Mouse (Mus musculus) hindlimb bud, embryonic 11.5 days (tissue): ENCODE measurements around the gene Prr3.
"Not testable (repeated sequence)": the region's sequence is repeated elsewhere in the genome, so short reads cannot be mapped to it uniquely, and the experiment has no call there.

Source experiments
- DNase-seq: peaks from one replicate; pipeline ENCODE4 v3.0.0-alpha.2; 2012; ENCODE audit warnings: low read depth, low spot score; ENCODE audit errors: extremely low spot score

The Prr3 gene

DNA sequence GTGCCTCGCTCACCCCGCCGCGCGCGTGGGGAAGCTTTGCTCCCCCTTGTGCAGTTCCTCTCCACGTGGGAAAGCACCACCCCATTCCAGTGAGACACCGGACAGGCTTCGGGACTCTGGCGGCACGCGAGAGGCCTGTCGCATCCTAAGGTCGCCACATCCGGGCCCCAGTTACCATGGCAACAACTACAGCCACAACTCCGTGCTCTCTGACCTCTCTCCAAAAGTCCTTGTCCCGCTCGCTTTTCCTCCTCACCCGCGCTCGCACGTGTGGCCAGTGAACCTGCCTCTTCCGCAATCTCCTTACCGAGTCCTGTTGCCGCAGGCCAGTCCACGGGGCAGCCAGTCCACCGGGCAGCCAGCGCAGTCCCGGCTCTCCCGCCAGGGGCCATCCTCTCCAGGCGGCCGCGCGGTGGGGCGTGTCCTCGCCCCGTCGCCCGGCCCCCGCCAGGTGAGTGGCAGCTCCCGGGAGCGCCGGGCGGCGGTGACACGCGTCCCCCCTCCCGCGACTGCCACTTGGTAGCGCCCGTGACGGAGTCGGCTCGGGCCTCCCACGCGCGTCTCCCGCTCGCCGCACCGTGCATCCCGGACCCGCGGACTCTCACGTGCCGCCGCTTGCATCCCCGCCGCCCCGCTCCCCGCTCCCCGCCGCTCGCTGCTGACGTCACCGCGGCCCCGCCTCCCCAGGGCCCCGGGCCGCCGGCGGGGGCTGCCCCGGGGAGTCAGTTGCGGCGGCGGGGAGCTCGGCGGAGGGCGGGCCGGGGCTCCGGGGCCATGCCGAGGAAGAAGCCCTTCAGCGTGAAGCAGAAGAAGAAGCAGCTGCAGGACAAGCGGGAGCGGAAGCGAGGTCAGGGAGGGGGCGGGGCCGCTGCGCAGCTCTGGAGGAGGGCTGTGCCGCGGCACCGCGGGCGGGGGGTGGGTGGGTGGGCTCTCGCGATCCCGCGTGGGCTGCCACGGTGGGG lies at the start of gene Prr3, which contains the start of gene Gnl1:
TSS of gene Prr3 (minus strand) at position 836 of the 962 bp plus-strand sequence.
TSS of gene Gnl1 (plus strand) at position 451 of the 962 bp plus-strand sequence.
- DNase-seq, result peak; percentile 77

- DNase-seq, result no peak
Measured at GRCm38 (mm10) chr17:36028879-36029619, 49.0 kb upstream of the Prr3 start.

- DNase-seq, result no peak
Measured at GRCm38 (mm10) chr17:36027663-36028062, 47.6 kb upstream of the Prr3 start.

DNA sequence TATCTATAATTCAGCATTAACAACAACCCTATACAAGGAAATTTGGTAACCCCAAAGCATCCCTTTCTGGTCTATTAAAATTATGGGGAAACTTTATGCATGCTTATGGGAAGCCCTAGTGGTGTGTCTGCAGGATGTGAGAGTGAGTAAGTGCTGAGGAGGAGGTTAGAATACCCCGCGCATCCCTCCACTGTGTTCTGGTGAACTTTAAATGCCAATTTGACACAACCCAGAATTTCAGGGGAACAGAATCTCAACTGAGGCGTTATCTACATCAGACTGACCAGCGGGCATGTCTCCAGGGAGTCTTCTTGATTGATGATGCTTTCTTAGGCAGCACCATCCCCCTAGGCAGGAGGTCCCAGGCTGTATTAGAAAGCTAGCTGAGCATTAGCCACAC lies 45.9 kb upstream of the Prr3 start:
- no peak for DNase-seq

GRCm38 (mm10) chr17:36025197-36025596 lies 45.2 kb upstream of the Prr3 start:
- no peak for DNase-seq

- DNase-seq, result no peak
Measured at GRCm38 (mm10) chr17:36023710-36024654, 43.9 kb upstream of the Prr3 start.

GRCm38 (mm10) chr17:36022922-36023321 lies 42.9 kb upstream of the Prr3 start:
- no peak for DNase-seq

GRCm38 (mm10) chr17:36022098-36022497 lies 42.1 kb upstream of the Prr3 start:
- no peak for DNase-seq

DNA sequence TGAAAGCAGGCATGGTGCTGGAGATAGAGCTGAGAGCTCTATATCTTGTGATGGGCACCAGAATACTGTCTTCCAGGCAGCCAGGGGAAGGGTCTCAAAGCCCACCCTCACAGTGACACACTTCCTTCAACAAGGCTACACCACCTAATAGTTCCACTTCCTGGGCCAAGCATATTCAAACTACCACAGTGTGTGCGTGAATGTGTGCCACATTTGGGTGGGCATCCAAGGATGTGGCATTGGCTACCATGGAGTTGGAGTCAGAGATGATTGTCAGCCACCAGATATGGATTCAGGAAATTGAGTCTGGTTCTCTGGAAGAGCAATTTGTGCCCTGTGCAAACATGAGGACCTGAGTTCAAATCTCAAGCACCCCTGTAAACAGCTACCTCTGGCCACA lies 41.3 kb upstream of the Prr3 start:
- no peak for DNase-seq

DNA sequence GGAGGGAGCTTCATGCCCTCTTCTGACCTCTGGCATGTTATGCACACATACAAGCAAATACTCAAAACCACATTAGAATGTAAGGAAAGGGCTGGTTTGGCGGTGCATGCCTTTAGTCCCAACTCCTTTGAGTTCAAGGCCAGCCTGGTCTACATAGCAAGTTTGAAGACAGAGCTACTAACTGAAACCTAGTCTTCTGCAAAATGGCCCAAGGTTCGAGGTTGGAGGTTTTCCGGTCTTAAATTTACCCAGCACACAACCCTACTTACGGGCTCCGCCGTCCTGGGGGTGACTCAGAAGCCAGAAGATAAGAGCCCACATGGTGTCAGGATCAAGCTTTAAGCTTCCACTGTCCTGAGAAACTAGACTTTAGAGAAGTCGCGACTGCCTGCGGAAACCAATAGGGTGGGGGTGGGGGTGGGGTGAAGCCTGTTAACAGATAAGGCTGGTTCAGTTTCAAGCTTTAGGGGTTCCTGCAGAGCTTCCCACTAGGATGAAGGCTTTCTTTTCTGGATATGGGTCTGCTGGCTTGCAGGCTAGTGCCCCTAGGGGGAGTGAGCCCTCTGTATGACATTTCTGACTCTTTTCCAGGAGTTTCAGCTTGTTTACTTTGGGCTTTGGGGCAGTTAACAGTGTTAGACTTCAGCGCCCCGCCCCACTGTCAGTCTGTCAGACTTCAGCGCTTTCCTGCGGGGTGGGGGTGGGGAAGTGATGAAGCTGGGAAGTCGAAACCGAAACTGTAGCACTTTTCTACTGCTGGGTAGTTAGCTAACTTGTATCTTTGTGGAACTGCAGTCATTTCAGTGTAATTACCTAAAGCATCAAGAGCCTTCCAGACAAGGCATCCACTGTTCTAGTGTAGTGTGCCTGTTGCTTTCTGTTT lies 40.4 kb upstream of the Prr3 start, which contains the start of gene H2-T24:
TSS of gene H2-T24 (minus strand) at position 370 of the 883 bp plus-strand sequence.
- DNase-seq, result no peak

DNA sequence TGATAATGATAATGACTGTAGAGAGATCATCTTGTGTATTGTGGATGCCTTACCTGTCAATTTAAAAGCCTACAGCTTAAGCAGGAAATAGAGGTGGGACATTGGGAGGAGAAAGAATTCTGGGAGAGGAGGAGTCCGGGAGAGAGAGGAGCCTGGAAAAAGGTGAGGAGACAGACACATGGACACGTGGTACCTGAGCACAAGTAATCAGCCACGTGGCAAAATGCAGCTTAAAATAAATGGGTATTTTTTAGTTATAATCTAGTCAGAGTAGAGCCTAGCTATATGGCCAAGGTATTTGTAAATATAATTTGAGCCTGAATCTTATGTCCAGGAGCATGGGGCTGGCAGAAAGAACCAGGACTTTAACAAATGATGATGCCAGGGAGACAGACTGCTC lies 39.5 kb upstream of the Prr3 start:
- DNase-seq, result no peak

- DNase-seq, result no peak
Measured at GRCm38 (mm10) chr17:36018979-36019378, 38.9 kb upstream of the Prr3 start.

DNA sequence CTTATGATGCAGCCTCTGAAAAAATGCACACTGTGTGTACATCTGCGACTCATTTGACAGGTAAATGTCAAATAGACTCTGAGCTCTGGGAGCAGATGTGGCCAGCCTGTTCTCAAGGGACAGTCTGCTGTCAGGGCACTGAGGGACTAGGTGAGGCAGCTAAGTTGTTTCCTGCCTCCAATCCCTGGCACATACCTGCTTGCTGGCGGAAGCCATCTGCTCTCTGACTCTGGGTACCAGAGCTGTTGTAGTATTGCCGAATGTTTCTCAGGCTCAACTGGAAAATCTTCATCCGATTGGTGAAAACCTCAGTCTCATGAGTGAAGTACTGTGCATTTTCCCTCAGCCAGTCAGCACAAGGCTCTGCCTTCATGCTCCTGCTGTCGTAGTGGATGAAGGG lies 37.0 kb upstream of the Prr3 start:
- no peak for DNase-seq

- no peak for DNase-seq
Measured at GRCm38 (mm10) chr17:36014977-36015376, 34.9 kb upstream of the Prr3 start.

- not testable (repeated sequence) for DNase-seq
Measured at GRCm38 (mm10) chr17:36004409-36004808, 24.4 kb upstream of the Prr3 start.

DNA sequence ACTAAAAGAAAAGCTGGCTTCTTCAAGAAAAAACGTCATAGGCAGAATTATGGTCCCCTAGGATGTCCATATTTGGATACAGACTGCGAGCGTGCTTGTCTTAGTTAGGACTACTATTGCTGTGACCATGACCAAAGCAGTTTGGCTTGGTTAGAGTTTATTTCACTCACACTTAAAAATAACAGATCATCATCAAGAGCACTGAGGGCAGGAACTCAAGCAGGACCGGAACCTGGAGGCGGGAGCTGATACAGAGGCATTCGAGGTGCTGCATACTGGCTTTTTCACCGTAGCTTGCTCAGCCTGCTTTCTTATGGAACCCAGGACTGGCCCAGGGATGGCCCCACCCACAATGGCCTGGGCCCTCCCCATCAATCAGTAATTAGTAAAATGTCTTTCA lies 23.3 kb upstream of the Prr3 start:
- DNase-seq, result no peak

- DNase-seq, result no peak
Measured at GRCm38 (mm10) chr17:36001966-36002365, 21.9 kb upstream of the Prr3 start.

GRCm38 (mm10) chr17:36001121-36001897 lies 21.3 kb upstream of the Prr3 start:
- no peak for DNase-seq

- no peak for DNase-seq
Measured at GRCm38 (mm10) chr17:36000349-36000748, 20.3 kb upstream of the Prr3 start.
